Mouse (Mus musculus): ENCODE results near the gene Cdk4.

The Cdk4 gene

DNA sequence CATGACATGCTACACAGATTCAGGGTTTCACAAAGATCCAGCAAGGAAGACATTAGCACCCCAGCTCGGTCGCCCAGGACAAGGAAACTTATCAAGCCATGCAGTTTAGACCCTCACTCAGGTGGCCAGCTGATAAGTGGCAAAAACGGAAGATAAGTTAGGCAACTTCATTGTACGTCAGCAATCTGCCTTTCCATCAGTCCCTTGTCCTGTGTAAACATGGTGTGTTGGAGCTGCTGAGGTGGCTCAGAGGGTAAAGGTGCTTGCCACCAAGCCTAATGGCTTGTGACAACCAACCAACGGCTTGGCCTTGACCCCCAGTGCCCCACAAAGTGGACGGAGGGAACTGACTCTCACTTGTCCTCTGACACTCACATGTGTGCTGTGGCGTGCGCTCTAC is 37.1 kb downstream of the Cdk4 start:
- no peak for DNase-seq (ENCODE audit: low spot score in 2 of 2)

DNA sequence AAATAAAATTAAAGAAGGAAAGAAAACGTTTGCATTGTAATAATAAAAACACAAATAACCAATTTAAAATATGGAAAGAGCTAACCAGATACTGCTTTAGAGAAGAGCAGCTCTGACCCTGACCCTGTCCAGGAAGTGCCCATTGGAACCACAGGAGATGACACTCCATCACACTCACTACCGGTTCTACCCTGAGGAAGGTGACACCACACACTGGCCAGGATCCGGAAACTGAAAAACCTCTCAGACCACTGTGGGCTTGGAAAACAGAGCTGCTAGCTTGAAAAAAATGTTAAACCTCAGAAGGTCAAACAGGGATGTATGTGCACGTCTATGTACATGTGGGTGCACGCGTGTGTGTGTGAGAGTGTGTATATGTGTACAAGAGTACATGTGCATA is 37.8 kb downstream of the Cdk4 start:
- no peak for DNase-seq (ENCODE audit: low spot score in 2 of 2)

DNA sequence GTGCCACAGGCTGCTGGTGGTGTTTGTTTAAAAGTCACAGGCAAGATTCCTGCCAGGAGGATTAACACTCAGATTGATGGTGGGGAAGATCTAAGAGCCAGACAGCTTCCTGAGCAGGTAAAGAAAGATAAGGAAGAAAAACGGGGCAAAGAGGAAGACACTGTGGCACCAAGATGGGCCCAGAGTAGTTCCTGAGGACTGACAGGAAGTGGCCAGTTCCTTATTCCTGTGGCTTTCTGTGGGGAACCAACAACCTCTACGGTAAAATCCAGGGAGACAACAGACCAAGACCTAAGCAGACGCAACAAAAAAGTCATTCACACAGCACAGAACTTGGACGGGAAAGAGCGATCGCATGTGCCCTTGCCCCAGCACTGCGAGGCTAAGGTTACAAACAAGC is 40.3 kb downstream of the Cdk4 start:
- no peak for DNase-seq (ENCODE audit: low spot score in 2 of 2)

DNA sequence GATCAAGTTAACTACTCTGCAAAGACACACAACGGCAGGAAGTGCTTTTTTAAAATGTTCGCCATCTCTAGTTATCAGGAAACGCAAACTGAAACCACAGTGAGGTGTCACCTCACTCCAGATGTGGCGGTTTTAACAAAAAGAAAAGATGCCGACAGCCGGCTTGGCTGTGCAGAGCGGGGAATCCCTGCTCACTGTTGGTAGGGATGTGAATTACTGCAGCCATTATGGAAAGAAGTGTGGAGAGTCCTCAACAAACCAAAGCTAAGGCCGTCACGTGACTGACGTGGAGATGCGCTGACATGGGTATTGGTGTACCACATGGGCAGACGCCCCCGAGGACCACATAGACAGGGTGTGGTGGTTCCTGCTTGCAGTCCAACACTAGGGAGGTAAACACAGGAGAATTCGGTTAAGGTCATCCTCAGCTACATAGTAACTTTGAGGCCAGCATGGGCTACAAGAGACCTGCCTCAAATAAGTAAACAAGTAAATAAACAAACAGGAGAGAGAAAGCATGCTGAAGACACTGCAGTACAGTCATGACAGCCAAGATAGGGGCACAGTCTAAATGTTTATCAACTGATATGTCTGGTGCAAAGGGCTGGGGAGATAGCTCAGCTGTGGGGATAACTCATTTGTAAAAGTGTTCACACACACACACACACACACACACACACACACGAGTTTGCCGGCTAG is 44.4 kb downstream of the Cdk4 start:
- no peak for DNase-seq (ENCODE audit: low spot score in 2 of 2)

DNA sequence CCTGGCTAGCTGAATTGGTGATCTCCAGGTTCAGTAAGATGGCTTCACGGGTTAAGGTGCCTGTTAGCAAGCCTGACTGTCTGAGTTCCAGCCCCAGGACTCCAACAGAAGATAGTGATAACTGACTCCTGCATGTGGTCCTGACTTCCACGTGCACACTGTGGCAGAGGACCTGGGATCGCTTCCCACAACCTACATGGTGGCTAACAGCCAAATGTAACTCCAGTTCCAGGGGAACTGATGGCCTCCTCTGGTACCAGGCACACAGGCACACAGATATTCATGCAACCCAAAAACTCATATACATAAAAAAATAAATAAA is 44.9 kb downstream of the Cdk4 start:
- DNase-seq (ENCODE audit: low spot score in 2 of 2) = no peak

DNA sequence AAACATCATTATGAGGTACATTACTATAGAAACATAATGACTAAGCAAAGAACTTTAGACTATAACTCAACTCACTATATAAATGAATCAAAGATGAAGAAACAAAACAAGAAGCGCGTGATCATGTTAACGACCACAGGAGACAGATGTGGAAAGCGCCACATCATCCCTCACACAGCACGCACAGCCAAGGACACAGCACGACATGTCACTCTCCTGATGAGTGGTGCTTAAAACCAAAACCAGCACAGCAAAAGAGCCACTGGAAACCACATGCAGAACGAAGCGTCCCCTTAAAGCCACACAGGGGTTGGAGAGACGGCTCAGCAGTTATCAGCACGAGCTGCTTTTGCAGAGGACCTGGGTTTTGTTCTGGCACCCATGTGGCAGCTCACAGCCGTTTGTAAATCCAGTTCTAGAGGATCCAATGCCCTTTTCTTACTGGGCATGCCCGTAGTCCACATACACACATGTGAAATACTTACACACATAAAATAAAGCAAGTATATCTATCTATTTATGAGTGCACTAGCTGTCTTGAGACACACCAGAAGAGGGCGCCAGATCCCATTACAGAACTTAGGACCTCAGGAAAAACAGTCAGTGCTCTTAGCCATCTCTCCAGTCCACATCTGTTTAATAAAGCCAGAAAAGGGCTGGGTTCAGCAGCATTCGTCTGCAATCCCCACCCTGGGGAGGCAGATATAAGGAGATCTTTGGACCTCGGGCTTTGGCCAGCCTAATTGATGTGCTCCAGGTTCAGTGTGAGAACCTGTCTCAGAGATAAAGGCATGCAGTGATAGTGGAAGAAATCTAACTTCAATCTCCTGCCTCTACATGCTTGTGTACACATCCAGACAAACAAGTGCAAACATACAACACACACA is 47.9 kb downstream of the Cdk4 start:
- no peak for DNase-seq (ENCODE audit: low spot score in 2 of 2)

DNA sequence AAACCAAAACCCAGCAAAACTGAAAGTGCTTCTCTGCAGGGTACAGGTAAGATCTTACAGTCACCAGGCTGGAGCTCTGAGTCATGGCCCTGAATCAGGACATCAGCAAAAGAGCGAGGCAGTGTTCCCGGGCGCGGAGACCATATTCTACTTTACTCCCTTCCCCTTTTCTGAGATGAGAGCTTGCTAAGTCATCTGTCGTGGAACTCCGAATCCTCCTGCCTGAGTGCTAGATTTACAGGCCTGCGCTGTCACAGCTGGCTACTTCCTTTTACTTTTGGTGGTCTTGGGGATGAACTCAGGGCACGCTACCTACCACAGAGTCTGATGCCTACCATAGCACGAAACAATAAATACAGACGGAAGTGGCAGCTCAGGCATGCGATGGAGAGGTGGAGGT is 51.1 kb downstream of the Cdk4 start:
- DNase-seq (ENCODE audit: low spot score in 2 of 2) = no peak

DNA sequence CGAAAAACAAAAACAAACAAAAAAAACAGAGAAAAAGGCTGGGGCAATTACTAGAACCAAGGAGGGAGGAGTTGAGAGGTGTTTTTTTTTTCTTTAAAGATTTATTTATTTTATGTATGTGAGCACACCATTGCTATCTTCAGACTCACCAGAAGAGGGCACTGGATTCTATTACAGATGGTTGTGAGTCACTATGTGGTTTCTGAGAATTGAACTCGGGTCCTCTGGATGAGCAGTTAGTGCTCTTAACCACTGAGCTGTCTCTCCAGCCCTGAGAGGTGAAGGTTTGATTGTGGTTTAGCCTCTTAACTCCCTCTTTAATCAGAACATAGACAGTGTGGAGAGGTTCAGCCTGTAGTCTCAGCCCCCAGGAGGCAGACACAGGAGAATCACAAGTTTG is 51.7 kb downstream of the Cdk4 start:
- DNase-seq (ENCODE audit: low spot score in 2 of 2) = no peak
